Mouse (Mus musculus): ENCODE measurements around the gene Olfr513.

Gene Olfr513

GRCm38 (mm10) chr7:108750673-108751072, at the start of gene Olfr513:
Gene Olfr513, plus strand, starts transcription at chr7:108750973.
- DNase-seq = no peak

GRCm38 (mm10) chr7:108713020-108713419, 37.8 kb upstream of the Olfr513 start, which contains the start of gene Olfr512:
Gene Olfr512, plus strand, starts transcription at chr7:108713320.
- no peak for DNase-seq

GRCm38 (mm10) chr7:108760411-108760810, 9.6 kb downstream of the Olfr513 start:
- no peak for DNase-seq

- DNase-seq = peak; percentile 73
Observed at GRCm38 (mm10) chr7:108797205-108797933, 46.6 kb downstream of the Olfr513 start.

All from heart, adult 11 months (tissue).